Mouse (Mus musculus) lung, postnatal 0 days (tissue): Measurements from ENCODE around the gene Stac. TPM values are rescaled to one million over a fixed set of nuclear protein-coding genes. Genes with fewer than 3 reads are reported as not detected.

Experiments
- ATAC-seq: fragments of 200-750 bp; cut with Nextera tagmentation; 2 replicates; pipeline ENCODE4 v1.8.0; 2017; ENCODE audit warnings: moderate library complexity
- DNase-seq: peaks from one replicate; pipeline ENCODE4 v3.0.0-alpha.2; 2016; ENCODE audit warnings: low spot score
- H3K27ac ChIP-seq: fragments of 300-500 bp; sonication (generic); 2 replicates; pipeline ENCODE4 v1.5.1; 2014; ENCODE audit warnings: antibody characterized with exemption, mild to moderate bottlenecking, low read length, mixed read lengths
- H3K27me3 ChIP-seq: fragments of 300-500 bp; sonication (generic); replicated peaks from 2 replicates; pipeline ENCODE4 v1.6.1; 2014; ENCODE audit warnings: low read length, mixed read lengths; ENCODE audit not compliant: insufficient read depth
- H3K36me3 ChIP-seq: fragments of 300-500 bp; sonication (generic); 2 replicates; pipeline ENCODE4 v1.6.1; 2014; ENCODE audit warnings: low read length, mixed read lengths; ENCODE audit not compliant: insufficient read depth
- H3K4me1 ChIP-seq: fragments of 300-500 bp; sonication (generic); 2 replicates; pipeline ENCODE4 v1.6.1; 2014; ENCODE audit warnings: antibody characterized with exemption, low read depth, low read length, mixed read lengths; ENCODE audit not compliant: insufficient read depth
- H3K4me2 ChIP-seq: fragments of 300-500 bp; sonication (generic); replicated peaks from 2 replicates; pipeline ENCODE4 v1.6.1; 2014; ENCODE audit warnings: low read depth, mild to moderate bottlenecking, low read length, moderate library complexity, mixed read lengths
- H3K4me3 ChIP-seq: fragments of 300-500 bp; sonication (generic); 2 replicates; pipeline ENCODE4 v1.5.1; 2014; ENCODE audit warnings: low read depth, low read length
- H3K9ac ChIP-seq: fragments of 300-500 bp; sonication (generic); replicated peaks from 2 replicates; pipeline ENCODE4 v1.6.1; 2014; ENCODE audit warnings: low read depth, mild to moderate bottlenecking
- H3K9me3 ChIP-seq: fragments of 300-500 bp; sonication (generic); 2 replicates; pipeline ENCODE4 v1.6.1; 2016; ENCODE audit warnings: low read length, mixed read lengths
- CTCF ChIP-seq: IDR thresholded peaks from 2 replicates; pipeline ENCODE4 v1.5.1; 2016; ENCODE audit warnings: antibody characterized with exemption, mild to moderate bottlenecking
- EP300 ChIP-seq: IDR thresholded peaks from 2 replicates; pipeline ENCODE4 v1.6.1; 2016; ENCODE audit warnings: antibody characterized with exemption, mild to moderate bottlenecking, control low read depth
- WGBS: fragments of 180-500 bp; shearing (Covaris S2); extraction: QIAGEN DNeasy Blood & Tissue Kit; methylation state at CpG from one replicate; pipeline ENCODE4 v1.1.7; 2014; 5-methylcytosine and 5-hydroxymethylcytosine counted together
- polyA plus RNA-seq: library from polyadenylated mRNA; unstranded; fragments of >200 nt; fragmentation: Nextera tagmentation; extraction: Ambion mirVana; gene quantifications from 2 replicates; pipeline ENCODE4 v1.2.1, GENCODE M21; 2015

Gene Stac
- polyA plus RNA-seq, 1 experiment from 2014 or later = 0.36 TPM

GRCm38 (mm10) chr9:111552865-111553264, 137.3 kb downstream of the Stac start:
- WGBS = 28% methylated on average over 3 of the region's 3 CpGs
- no peaks in the 10 kb centered on the region for H3K9me3 ChIP-seq
- no peaks in the 10 kb centered on the region for H3K27me3 ChIP-seq
- H3K4me3 ChIP-seq = no peak overlapping the region
- DNase-seq (no peak), ATAC-seq (peak; percentile 46; the same call in 1 of the 2 replicates)
- H3K27ac ChIP-seq = no peak overlapping the region
- H3K36me3 ChIP-seq = no peaks in the 10 kb centered on the region
- no peak for TF ChIP-seq EP300
- TF ChIP-seq CTCF = no peak
- H3K4me1 ChIP-seq = no peaks in the 10 kb centered on the region
- H3K9ac ChIP-seq = no peak overlapping the region
- H3K4me2 ChIP-seq = no peak overlapping the region

- no peak for ATAC-seq
- Histone ChIP-seq H3K27ac (no peak overlapping the region), H3K4me2 (no peak overlapping the region), H3K4me1 (no peaks in the 10 kb centered on the region), H3K9me3 (no peaks in the 10 kb centered on the region), H3K4me3 (no peak overlapping the region), H3K36me3 (no peaks in the 10 kb centered on the region), H3K27me3 (no peaks in the 10 kb centered on the region), H3K9ac (no peak overlapping the region)
- no peak for TF ChIP-seq EP300
- peak; percentile 77 for TF ChIP-seq CTCF
- WGBS = 54% methylated on average over 15 of the region's 15 CpGs
- DNase-seq = no peak
Observed at GRCm38 (mm10) chr9:111551461-111552190, 138.5 kb downstream of the Stac start.

- H3K4me1 ChIP-seq = no peaks in the 10 kb centered on the region
- H3K9me3 ChIP-seq = no peaks in the 10 kb centered on the region
- H3K9ac ChIP-seq = no peak overlapping the region
- 69% methylated on average over 8 of the region's 8 CpGs for WGBS
- H3K4me3 ChIP-seq = no peak overlapping the region
- DNase-seq (no peak), ATAC-seq (no peak)
- no peaks in the 10 kb centered on the region for H3K27me3 ChIP-seq
- TF ChIP-seq CTCF = no peak
- TF ChIP-seq EP300 = no peak
- H3K4me2 ChIP-seq = no peak overlapping the region
- no peak overlapping the region for H3K27ac ChIP-seq
- no peaks in the 10 kb centered on the region for H3K36me3 ChIP-seq
Observed at GRCm38 (mm10) chr9:111550963-111551321, 139.2 kb downstream of the Stac start.

GRCm38 (mm10) chr9:111550281-111550962, 139.7 kb downstream of the Stac start:
- Histone ChIP-seq H3K9ac (no peak overlapping the region), H3K36me3 (no peaks in the 10 kb centered on the region), H3K9me3 (no peaks in the 10 kb centered on the region), H3K4me2 (no peak overlapping the region), H3K27me3 (no peaks in the 10 kb centered on the region), H3K4me1 (no peaks in the 10 kb centered on the region), H3K27ac (no peak overlapping the region), H3K4me3 (no peak overlapping the region)
- 63% methylated on average over 21 of the region's 21 CpGs for WGBS
- ATAC-seq (no peak), DNase-seq (no peak)
- TF ChIP-seq EP300 (no peak), CTCF (no peak)

GRCm38 (mm10) chr9:111542663-111543062, 147.5 kb downstream of the Stac start:
- DNase-seq (no peak), ATAC-seq (no peak)
- Histone ChIP-seq H3K4me1 (no peaks in the 10 kb centered on the region), H3K9ac (no peak overlapping the region), H3K4me2 (no peak overlapping the region), H3K4me3 (no peak overlapping the region), H3K27ac (no peak overlapping the region), H3K36me3 (no peaks in the 10 kb centered on the region), H3K27me3 (no peaks in the 10 kb centered on the region), H3K9me3 (no peaks in the 10 kb centered on the region)
- 66% methylated on average over 6 of the region's 6 CpGs for WGBS
- TF ChIP-seq EP300 = no peak
- no peak for TF ChIP-seq CTCF

GRCm38 (mm10) chr9:111535445-111536064, 154.6 kb downstream of the Stac start:
- TF ChIP-seq EP300 (no peak), CTCF (no peak)
- H3K9me3 ChIP-seq = no peaks in the 10 kb centered on the region
- no peaks in the 10 kb centered on the region for H3K27me3 ChIP-seq
- no peak for DNase-seq
- H3K4me2 ChIP-seq = no peak overlapping the region
- ATAC-seq = no peak
- H3K4me1 ChIP-seq = no peaks in the 10 kb centered on the region
- no peaks in the 10 kb centered on the region for H3K36me3 ChIP-seq
- no peak overlapping the region for H3K27ac ChIP-seq
- WGBS = 49% methylated on average over 8 of the region's 8 CpGs
- no peak overlapping the region for H3K9ac ChIP-seq
- H3K4me3 ChIP-seq = no peak overlapping the region
